Mouse (Mus musculus) lung, postnatal 14 days (tissue): ENCODE data around the gene Jade1.

Experiments
- DNase-seq: peaks from one replicate; pipeline ENCODE4 v3.0.0; 2021

Gene Jade1

DNA sequence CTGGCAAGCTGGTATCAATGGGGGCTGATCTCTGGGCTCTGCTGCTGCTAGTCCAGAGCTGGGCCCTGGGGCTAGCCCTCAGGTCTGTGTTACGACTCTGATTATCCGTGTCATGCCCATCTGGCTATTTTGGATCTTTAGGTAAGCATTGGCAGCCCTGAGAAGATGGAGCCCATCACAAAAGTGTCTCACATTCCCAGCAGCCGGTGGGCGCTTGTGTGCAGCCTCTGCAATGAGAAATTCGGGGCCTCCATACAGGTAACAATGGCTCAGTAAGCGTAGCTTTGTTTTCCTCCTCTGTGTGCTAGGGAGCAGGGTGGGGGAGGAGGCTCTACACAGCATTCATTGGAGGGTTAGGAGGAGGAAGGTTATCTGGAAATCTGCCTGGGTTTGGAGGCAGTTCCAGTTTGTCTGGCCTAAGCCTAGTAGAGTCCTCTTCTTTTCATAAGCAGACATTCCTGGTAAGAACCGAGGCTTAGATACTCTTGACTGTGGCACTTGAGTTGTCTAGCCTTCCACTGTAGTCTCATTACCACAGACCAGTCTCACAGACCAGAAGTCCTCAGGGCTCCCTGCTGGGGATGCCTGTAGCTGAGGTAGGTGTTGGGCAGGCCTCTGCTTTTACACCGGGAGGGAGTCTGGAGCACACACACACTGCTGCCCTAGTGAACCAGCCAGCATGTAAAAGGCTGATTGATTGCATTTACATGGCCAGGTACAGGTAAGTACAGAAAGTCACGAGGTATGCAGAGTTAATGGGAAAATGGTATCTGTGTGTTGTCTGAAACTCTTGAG lies 45.9 kb downstream of the Jade1 start:
- DNase-seq, result no peak

DNA sequence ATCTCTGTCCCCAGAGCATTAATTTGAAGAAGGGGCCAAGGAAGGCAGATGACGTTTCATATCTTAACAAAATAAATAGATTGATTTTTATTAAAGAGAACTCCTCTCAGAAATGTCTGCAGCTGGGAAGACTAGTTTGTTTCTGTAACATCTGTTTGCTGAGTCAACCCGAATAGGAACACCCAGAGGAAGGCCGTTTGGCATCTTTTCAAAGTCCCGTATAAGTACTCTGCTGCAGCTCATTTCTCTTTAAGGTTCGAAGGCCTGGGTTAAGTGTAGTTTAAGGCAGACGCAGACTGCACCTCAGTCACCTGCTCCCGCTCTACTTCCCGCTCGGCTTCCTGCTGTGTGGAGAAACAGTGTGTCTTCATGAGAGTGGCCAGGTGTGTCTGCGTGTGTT lies 47.4 kb downstream of the Jade1 start:
- no peak for DNase-seq

DNA sequence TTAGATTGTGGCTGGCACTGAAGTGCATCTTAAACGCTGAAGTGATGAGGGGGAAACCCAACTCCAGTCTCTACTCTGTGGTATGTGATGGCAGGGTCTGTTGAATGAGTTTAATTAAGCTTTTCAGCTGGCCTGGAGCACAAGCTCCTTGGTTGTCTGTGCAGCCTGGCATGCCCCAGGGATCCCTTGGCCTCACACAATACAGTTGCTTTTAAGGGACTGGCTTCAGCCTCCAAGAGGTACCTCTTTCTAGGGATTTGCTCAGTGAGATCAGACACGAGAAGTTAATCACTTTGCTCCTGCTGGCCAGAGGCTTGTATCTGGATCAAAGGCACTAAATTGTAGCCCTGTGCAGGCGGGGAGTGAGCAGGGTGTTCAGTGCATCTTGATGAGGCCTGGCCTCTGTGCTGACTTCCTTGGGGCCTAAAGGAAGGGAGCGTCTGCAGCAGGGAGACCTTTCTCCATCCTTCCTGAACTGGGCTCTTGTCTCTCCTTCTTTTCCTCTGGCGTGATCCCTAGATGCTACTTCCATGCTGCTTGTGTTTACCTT lies 48.0 kb downstream of the Jade1 start:
- no peak for DNase-seq

DNA sequence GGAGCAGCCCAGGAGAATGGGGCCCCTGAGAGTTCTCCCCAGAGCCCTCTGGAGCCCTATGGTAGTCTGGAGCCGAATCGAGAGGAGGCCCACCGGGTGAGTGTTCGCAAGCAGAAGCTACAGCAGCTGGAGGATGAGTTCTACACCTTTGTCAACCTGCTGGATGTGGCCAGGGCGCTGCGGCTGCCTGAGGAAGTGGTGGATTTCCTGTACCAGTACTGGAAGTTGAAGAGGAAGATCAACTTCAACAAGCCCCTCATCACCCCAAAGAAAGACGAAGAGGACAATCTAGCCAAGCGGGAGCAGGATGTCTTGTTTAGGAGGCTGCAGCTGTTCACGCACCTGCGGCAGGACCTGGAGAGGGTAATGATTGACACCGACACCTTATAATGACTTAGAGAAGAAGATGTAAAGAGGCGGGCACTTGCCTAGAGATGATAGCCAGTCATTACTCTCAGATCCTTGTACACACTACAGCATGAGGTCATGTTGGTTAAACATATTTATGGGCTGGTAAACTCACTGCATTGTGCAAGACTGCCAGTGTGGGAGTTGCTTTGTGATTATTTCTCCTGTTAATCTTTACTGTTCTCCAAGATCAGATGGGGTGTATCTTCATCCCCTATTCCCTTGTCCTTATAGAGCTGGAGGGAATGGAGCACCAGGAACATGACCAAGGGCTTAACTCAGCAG lies 49.2 kb downstream of the Jade1 start:
- no peak for DNase-seq

DNA sequence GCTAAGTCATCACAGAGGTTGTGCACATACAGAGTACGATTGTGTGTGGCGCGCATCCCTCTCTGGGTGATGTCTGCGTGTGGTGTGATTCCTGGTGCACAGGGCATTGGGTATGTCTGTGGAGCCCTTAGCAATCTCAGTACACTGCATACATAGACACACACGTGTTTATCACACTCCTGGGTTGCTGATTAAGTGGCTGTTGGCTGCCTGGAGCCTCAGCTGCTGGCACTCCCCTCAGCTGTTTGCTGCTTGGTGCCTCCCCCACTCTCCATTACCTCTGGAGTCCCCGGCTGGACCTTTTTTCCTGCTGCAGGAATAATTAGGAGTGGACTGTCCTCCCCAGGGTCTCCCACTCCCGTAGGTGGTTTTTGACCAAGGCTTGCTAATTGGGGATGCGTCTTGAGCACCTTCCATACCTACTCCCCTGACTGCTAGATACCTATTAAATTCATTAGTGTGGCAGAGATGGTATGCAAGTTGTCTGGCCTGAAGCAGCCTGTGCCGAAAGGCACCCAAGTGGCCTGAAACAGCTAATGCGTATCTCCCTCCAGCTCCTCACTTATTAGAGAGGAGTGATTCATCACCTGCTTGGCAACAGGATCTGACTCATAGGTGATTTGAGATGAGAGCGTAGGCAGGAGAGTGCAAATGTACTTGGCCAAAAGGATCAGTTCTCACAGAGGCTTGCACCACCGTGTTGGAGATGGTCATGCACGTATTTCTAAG lies 50.2 kb downstream of the Jade1 start:
- DNase-seq, result no peak

DNA sequence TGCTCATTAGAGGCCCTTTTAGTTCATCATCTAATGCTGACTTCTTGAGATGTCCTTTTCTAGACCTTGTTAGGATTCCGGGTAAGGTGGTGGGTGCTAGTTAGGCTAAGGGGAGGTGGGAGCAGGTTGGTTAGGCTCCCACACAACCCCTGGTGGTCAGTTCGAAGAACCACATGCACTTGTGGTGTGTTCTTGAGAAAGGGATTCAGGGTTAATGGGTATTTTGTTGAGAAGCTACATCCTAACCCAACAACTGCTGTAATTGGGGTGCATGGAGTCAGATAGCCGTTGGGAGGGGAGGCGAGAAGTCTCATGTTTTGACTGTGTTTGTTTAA lies 50.8 kb downstream of the Jade1 start:
- no peak for DNase-seq

DNA sequence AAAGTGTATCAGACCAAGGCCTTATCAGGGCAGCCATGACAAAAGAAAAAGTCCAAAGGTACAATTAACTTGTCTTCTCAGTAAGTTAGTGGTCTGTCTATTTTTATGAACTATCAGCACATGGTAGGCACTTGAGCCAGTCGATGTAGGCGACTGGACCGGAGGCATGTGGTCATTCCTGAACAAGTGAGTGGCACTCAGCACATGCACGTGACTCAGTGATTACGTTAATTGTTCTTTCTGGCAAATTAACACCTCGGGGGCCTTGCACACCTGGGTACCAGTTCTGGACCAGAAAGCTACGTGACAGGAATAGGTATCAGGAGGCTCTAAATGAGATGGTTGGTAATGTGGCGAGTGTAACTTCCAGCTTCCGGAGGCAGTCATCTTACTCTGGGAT lies 51.5 kb downstream of the Jade1 start:
- DNase-seq, result no peak

DNA sequence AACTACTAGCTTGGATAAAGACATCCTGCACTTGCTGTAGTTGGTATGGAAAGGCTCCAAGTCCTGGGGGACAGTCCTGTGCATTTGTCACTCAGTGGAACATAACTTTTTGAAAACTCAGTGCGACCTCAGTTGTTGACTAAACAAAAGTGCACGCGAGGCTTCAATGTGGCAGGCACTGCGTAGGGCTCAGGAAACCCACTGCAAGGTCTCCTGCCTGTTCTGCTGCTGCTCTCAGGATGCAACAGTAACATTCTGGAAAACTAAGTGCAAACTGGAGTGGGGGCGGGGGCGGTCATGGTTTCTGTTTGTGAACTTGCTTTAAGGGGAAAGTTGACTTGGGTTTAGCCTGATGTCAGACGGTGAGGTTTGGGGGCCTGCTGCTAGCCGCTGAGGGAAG lies 51.9 kb downstream of the Jade1 start:
- no peak for DNase-seq

DNA sequence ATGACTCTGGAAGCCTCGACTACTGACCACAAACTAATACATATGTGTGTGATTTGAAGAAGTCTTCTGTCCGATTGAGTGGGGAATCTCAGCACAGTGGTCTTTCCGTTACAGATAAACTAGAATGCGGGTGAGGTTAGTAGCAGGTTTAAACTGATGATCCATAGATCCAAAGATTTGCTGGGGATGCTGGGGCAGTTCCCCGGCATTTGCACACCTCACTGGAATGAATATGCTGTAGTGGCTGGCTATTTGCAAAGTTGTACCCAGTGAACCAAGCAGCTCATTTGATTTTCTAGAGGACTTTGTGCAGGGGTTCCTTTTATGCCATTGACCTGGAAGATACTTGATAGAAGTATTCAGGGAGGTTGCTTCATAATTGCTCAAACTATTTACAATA lies 53.5 kb downstream of the Jade1 start:
- no peak for DNase-seq

DNA sequence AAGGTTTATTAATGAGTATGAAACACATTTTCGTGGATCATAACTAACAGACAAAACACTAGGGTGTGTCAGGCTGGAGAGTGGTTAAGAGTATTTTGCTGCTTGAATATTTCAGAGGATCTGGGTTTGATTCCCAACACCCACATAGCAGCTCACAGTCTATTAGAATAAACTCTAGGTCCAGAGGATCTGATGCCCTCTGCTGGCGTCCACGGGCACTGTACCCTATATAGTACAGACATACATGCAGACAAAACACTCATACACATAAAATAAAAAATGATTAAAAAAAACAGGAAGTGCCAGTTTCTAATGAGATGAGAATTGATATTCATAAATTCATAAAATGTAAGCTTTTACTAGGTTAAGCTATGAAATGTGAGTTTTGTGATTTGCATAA lies 56.7 kb downstream of the Jade1 start:
- no peak for DNase-seq

DNA sequence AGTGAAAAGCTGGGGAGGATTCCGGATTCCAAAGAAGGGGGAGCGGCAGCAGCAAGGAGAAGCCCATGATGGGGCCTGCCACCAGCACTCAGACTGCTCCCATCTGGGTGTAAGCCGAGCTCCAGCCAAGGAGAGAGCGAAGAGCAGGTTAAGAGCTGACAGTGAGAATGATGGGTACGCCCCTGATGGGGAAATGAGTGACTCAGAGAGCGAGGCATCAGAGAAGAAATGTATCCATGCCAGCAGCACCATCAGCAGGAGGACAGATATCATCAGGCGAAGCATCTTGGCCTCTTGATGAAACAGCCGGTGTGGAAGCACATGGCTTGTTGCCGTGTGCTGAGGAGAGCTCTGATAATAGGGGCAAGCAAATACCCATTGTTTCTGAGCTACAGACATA lies 58.2 kb downstream of the Jade1 start:
- no peak for DNase-seq

DNA sequence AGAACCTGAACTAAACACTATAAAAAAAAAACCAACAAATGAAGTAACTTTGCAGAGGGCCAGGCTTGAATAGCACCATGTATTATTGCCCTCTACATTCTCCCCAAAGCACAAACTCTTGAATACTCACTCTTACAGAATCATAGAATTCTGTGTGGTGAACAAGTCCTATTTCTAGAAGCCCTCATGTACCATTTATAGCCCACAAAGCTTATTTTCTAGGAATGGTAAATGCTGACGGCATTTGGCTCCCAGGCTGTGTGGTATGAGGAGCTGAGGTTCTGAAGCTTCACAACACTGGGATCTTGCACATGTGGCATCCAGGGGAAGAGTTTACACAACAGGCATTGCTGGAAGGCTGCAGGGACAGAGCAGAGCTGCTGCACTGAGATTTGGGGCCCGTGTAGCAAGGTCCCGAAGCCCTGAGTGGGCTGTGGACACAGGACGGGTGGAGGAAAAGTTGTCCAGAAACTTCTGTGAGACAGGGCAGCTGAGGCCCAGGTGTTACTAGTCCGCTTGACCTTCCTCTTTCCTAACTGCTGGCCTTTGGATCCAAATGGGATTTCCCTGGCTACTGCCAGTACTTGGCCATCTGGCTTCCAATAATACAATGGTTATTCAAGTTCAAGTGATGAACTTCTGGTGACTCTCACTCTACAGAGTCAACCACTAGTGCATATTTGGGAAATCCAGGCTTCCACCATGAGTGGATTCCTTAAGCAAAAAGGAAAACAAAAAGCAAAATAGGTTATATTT lies 58.9 kb downstream of the Jade1 start:
- DNase-seq, result no peak

DNA sequence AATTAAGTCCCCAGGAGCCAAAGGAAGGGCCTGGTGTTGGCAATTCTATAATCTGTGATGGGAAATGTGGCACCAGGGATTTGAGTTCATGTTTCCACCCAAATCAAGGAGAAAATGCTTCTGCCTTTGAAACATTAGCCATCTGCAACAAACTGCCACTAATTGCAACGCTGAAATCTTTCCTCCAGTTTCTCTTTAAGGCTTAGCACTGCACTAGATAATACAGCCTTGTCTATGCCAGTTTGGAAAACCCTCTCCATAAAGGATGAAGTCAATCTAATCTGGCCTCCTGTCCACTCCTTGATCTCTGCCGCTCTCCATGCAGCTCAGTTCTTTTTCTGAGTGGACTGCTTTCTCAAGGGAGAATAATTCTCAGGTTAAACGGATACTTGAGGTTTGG lies 62.5 kb downstream of the Jade1 start:
- no peak for DNase-seq

DNA sequence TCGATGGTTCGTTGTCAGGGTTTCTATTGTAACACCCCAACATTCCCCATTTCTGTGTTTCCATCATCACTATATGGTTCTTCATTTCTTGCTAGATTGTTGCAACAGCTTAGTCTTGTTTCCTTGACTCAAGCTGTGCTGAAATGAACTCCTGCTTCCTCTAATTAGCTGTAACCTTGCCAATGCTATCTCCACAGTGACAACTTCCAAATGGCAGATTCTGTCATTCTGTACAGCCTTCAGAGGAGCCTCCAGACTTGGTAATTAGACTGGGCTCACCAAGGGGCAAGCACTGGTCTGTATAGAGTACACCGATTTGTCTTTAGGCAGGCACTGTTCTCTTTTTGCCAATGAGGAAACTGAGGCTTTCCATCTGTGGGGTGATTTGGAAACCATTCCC lies 63.0 kb downstream of the Jade1 start:
- no peak for DNase-seq

DNA sequence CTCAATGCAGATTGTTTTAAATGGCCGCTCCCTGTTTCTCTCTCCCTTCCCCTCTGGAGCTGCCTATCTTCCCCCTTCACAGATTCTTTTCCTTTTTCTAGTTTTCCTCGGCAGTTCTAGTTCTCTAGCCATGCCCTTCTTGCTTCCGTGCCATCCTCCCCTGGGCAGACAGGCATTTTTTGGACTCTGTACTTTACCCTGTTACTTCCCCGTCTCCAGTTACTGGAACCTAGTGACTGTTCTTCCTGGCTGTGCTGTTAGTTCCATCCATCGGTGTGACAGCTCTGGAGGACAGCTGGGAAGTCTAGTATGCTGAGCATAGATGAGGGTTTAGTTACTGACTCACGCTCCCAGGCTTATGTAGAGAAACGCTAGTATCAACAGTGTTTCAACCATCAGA lies 65.4 kb downstream of the Jade1 start:
- DNase-seq, result no peak

DNA sequence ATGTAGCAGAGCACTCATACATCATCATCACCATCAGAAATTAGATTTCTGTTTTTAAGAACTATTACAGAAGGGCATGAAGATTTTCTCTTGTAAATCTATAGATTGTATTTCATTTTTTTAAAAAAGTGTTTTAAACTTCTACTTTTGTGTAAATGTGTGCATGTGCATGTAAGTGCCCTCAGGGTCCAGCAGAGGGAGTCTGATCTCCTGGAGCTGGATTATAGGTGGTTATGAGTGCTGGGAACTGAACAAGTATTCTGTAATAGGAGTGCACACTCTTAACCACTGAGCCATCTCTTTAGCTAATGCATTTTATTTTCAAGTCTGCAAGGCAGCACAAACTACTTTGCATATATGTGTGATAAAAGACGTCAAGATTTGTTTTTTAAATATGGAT lies 100.1 kb downstream of the Jade1 start:
- no peak for DNase-seq
